Comparison of ENCODE assay signal across 16 mouse cellular contexts in the genomic region with DNA sequence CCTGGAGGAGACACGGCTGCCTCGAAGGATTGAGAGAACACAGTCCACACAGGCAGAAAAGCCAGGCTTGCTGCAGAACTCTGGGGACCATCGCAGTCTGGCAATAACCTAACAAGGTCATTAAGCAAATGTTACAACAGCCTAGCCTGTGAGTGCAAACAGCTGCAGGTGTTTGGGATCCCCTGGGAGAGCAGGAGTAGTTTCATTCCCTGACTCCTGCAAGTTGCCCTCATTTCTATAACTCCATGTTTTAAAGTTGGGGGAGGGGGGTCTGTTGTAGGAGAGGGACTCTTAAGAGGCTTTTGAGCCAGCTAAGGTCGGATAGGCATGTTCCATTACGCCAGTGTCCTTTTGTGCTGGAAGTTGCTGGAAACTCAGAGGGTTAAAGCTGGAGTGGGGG. TPM values are rescaled to one million over a fixed set of nuclear protein-coding genes. Genes with fewer than 3 reads are reported as not detected.
DNase-seq lines count a peak whose midpoint lies in the region; ATAC-seq and TF ChIP-seq lines count a peak whose summit lies in the region.
"Had no signal": no experiment of that assay in that cellular context is flagged by ENCODE, and none has a peak within 500 bp of the region (broad histone marks: within the 10 kb centered on the region; RNA-seq: fewer than 3 reads in every experiment).

No protein-coding gene starts in this region.

- peaks cover 17% of the 10 kb centered on the region; the same call in 1 of the 2 replicates for H3K4me1 ChIP-seq in hindbrain, postnatal 0 days (ENCODE audit: insufficient read depth, low read length)
- peaks cover 25% of the 10 kb centered on the region for H3K4me1 ChIP-seq in hindbrain, embryonic 12.5 days
- peaks cover 14% of the 10 kb centered on the region for H3K4me1 ChIP-seq in embryonic facial prominence, embryonic 12.5 days
- H3K4me1 ChIP-seq in neural tube, embryonic 15.5 days = peaks cover 29% of the 10 kb centered on the region
- no peaks in the 10 kb centered on the region for H3K4me1 ChIP-seq in kidney, embryonic 14.5 days (ENCODE audit: control insufficient read depth, insufficient read depth, low read length)

- H3K36me3 ChIP-seq in hindbrain, postnatal 0 days (ENCODE audit: insufficient read depth, low read length) = no peaks in the 10 kb centered on the region
- H3K36me3 ChIP-seq in hindbrain, embryonic 12.5 days = no peaks in the 10 kb centered on the region
- H3K36me3 ChIP-seq in embryonic facial prominence, embryonic 12.5 days = no peaks in the 10 kb centered on the region
- H3K36me3 ChIP-seq in neural tube, embryonic 15.5 days = no peaks in the 10 kb centered on the region
- H3K36me3 ChIP-seq in kidney, embryonic 14.5 days (ENCODE audit: control insufficient read depth, insufficient read depth, low read length) = no peaks in the 10 kb centered on the region
- H3K36me3 ChIP-seq: lung, embryonic 15.5 days had no signal

- no peak overlapping the region for H3K4me3 ChIP-seq in hindbrain, postnatal 0 days (ENCODE audit: low read length)
- no peak overlapping the region for H3K4me3 ChIP-seq in hindbrain, embryonic 12.5 days
- no peak overlapping the region for H3K4me3 ChIP-seq in embryonic facial prominence, embryonic 12.5 days
- no peak overlapping the region for H3K4me3 ChIP-seq in neural tube, embryonic 15.5 days (replicated peaks)
- H3K4me3 ChIP-seq in kidney, embryonic 14.5 days (ENCODE audit: low read length) = no peak overlapping the region
- H3K4me3 ChIP-seq: lung, embryonic 15.5 days had no signal

- intact Hi-C loops in gastrocnemius, postnatal 14 days (cut with DNase I; ENCODE audit: low total_unique reads) = no loop called here
- intact Hi-C loops in heart, postnatal 25 days (cut with DNase I) = no loop called here

- peak; percentile 51 for DNase-seq in hindbrain, postnatal 0 days (ENCODE audit: low spot score)
- peak; percentile 11 for DNase-seq in gastrocnemius, postnatal 14 days
- DNase-seq in heart, postnatal 25 days (ENCODE audit: low spot score) = no peak
- DNase-seq: adrenal gland, postnatal 36 days; cerebellum, adult 11-12 months; kidney, adult 18-20 months; right cerebral cortex, postnatal 14 days had no signal

- 38% methylated on average over 5 of the region's 5 CpGs for WGBS in hindbrain, postnatal 0 days
- WGBS in hindbrain, embryonic 12.5 days = 64% methylated on average over 5 of the region's 5 CpGs
- 28% methylated on average over 5 of the region's 5 CpGs for WGBS in embryonic facial prominence, embryonic 12.5 days
- 9% methylated on average over 5 of the region's 5 CpGs for WGBS in neural tube, embryonic 15.5 days
- 20% methylated on average over 5 of the region's 5 CpGs for WGBS in kidney, embryonic 14.5 days

- H3K4me2 ChIP-seq in hindbrain, postnatal 0 days (ENCODE audit: low read depth, low read length) = no peak overlapping the region
- no peak overlapping the region for H3K4me2 ChIP-seq in hindbrain, embryonic 12.5 days (replicated peaks)
- H3K4me2 ChIP-seq in embryonic facial prominence, embryonic 12.5 days (replicated peaks) = no peak overlapping the region
- peak overlapping the region; percentile 9; the same call in 1 of the 2 replicates for H3K4me2 ChIP-seq in neural tube, embryonic 15.5 days
- no peak overlapping the region for H3K4me2 ChIP-seq in kidney, embryonic 14.5 days (replicated peaks; ENCODE audit: low read depth, low read length)
- H3K4me2 ChIP-seq: lung, embryonic 15.5 days had no signal

- no peak for TF ChIP-seq CTCF in hindbrain, postnatal 0 days (IDR thresholded peaks at IDR 0.05; ENCODE audit: low read depth)

- H3K9ac ChIP-seq in hindbrain, postnatal 0 days (replicated peaks; ENCODE audit: low read length) = no peak overlapping the region
- no peak overlapping the region for H3K9ac ChIP-seq in hindbrain, embryonic 12.5 days
- H3K9ac ChIP-seq in embryonic facial prominence, embryonic 12.5 days = no peak overlapping the region
- 0 out of 2 replicates have a peak overlapping the region, but pooled peaks have one; percentile 7 for H3K9ac ChIP-seq in neural tube, embryonic 15.5 days (replicated peaks)
- H3K9ac ChIP-seq in kidney, embryonic 14.5 days (ENCODE audit: low read depth, low read length) = no peak overlapping the region
- H3K9ac ChIP-seq: lung, embryonic 15.5 days had no signal

- H3K9me3 ChIP-seq in hindbrain, postnatal 0 days (ENCODE audit: low read length) = no peaks in the 10 kb centered on the region
- H3K9me3 ChIP-seq in hindbrain, embryonic 12.5 days (replicated peaks) = peaks cover 3% of the 10 kb centered on the region; the same call in 1 of the 2 replicates
- H3K9me3 ChIP-seq in embryonic facial prominence, embryonic 12.5 days = no peaks in the 10 kb centered on the region
- no peaks in the 10 kb centered on the region for H3K9me3 ChIP-seq in neural tube, embryonic 15.5 days (replicated peaks)
- H3K9me3 ChIP-seq in kidney, embryonic 14.5 days (ENCODE audit: control insufficient read depth, low read length) = no peaks in the 10 kb centered on the region
- H3K9me3 ChIP-seq: lung, embryonic 15.5 days had no signal

- peak overlapping the region; percentile 23; the same call in 1 of the 2 replicates for H3K27ac ChIP-seq in hindbrain, postnatal 0 days
- H3K27ac ChIP-seq in hindbrain, embryonic 12.5 days = no peak overlapping the region
- H3K27ac ChIP-seq in embryonic facial prominence, embryonic 12.5 days = peak overlapping the region; percentile 71
- H3K27ac ChIP-seq in neural tube, embryonic 15.5 days (replicated peaks) = peak overlapping the region; percentile 58
- no peak overlapping the region for H3K27ac ChIP-seq in kidney, embryonic 14.5 days (ENCODE audit: low read depth, low read length)
- H3K27ac ChIP-seq: lung, embryonic 15.5 days had no signal

- ATAC-seq in hindbrain, postnatal 0 days = no peak
- ATAC-seq in hindbrain, embryonic 12.5 days (ENCODE audit: low FRiP score) = no peak
- ATAC-seq in embryonic facial prominence, embryonic 12.5 days (ENCODE audit: insufficient number of reproducible peaks, insufficient read depth, low FRiP score, low TSS enrichment) = 0 out of 2 replicates have a peak, but pooled peaks have one; percentile 36
- no peak for ATAC-seq in neural tube, embryonic 15.5 days (ENCODE audit: low FRiP score)
- no peak for ATAC-seq in kidney, embryonic 14.5 days (ENCODE audit: low FRiP score, low TSS enrichment)

- no peaks in the 10 kb centered on the region for H3K27me3 ChIP-seq in hindbrain, postnatal 0 days (ENCODE audit: insufficient read depth, low read length)
- H3K27me3 ChIP-seq in hindbrain, embryonic 12.5 days = no peaks in the 10 kb centered on the region
- H3K27me3 ChIP-seq in embryonic facial prominence, embryonic 12.5 days = no peaks in the 10 kb centered on the region
- H3K27me3 ChIP-seq in neural tube, embryonic 15.5 days (replicated peaks) = no peaks in the 10 kb centered on the region
- no peaks in the 10 kb centered on the region for H3K27me3 ChIP-seq in kidney, embryonic 14.5 days (ENCODE audit: control insufficient read depth, insufficient read depth, low read length)
- H3K27me3 ChIP-seq: lung, embryonic 15.5 days had no signal

RNA-seq across cellular contexts. Expression of a gene that starts 30.2 kb away (rescaled TPM):
- not detected in 2 replicates for total RNA-seq in hindbrain, postnatal 0 days (2014; rRNA removed)
- polyA plus RNA-seq in hindbrain, postnatal 0 days (2015; fragmentation: Nextera tagmentation; extraction: Ambion mirVana) = not detected in 2 replicates
- not detected in 2 replicates for polyA plus RNA-seq in hindbrain, embryonic 12.5 days (2016; fragmentation: Nextera tagmentation; extraction: Ambion mirVana)
- polyA plus RNA-seq in embryonic facial prominence, embryonic 12.5 days (2016; fragmentation: Nextera tagmentation; extraction: Ambion mirVana) = not detected in 2 replicates
- not detected for total RNA-seq in gastrocnemius, postnatal 14 days (2021)
- not detected in 2 replicates for polyA plus RNA-seq in neural tube, embryonic 15.5 days (2015; fragmentation: Nextera tagmentation; extraction: Ambion mirVana)
- not detected in 2 replicates for polyA plus RNA-seq in kidney, embryonic 14.5 days (2014; fragmentation: Nextera tagmentation; extraction: Ambion mirVana)
- total RNA-seq in heart, postnatal 25 days (2021) = not detected
- total RNA-seq: adrenal gland, postnatal 36 days; layer of hippocampus, adult 8-10 months; left cerebral cortex, postnatal 14 days; neutrophil, adult 5-6 weeks had no signal
- polyA plus RNA-seq: heart, embryonic 14.5 days; lung, embryonic 15.5 days had no signal

RNA-seq across cellular contexts. Expression of a gene that starts 41.2 kb away (rescaled TPM):
- total RNA-seq in hindbrain, postnatal 0 days (2014; rRNA removed) = 11.7 and 12.0 TPM in 2 replicates
- polyA plus RNA-seq in hindbrain, postnatal 0 days (2015; fragmentation: Nextera tagmentation; extraction: Ambion mirVana) = 8.6 and 8.7 TPM in 2 replicates
- 7.6 and 7.8 TPM in 2 replicates for polyA plus RNA-seq in hindbrain, embryonic 12.5 days (2016; fragmentation: Nextera tagmentation; extraction: Ambion mirVana)
- 4.9 and 5.1 TPM in 2 replicates for polyA plus RNA-seq in embryonic facial prominence, embryonic 12.5 days (2016; fragmentation: Nextera tagmentation; extraction: Ambion mirVana)
- 1 to 10 TPM; 4.9 TPM for total RNA-seq in gastrocnemius, postnatal 14 days (2021)
- 9.6 and 11.1 TPM in 2 replicates for polyA plus RNA-seq in neural tube, embryonic 15.5 days (2015; fragmentation: Nextera tagmentation; extraction: Ambion mirVana)
- 2.2 and 4.3 TPM in 2 replicates for polyA plus RNA-seq in kidney, embryonic 14.5 days (2014; fragmentation: Nextera tagmentation; extraction: Ambion mirVana)
- total RNA-seq in heart, postnatal 25 days (2021) = 1 to 10 TPM; 6.4 to 7.8 TPM

RNA-seq across cellular contexts. Expression of a gene that starts 44.2 kb away (rescaled TPM):
- 4.8 and 9.7 TPM in 2 replicates for total RNA-seq in hindbrain, postnatal 0 days (2014; rRNA removed)
- polyA plus RNA-seq in hindbrain, postnatal 0 days (2015; fragmentation: Nextera tagmentation; extraction: Ambion mirVana) = 0.91 and 1.6 TPM in 2 replicates
- 2.0 and 2.1 TPM in 2 replicates for polyA plus RNA-seq in hindbrain, embryonic 12.5 days (2016; fragmentation: Nextera tagmentation; extraction: Ambion mirVana)
- 2.1 and 3.3 TPM in 2 replicates for polyA plus RNA-seq in embryonic facial prominence, embryonic 12.5 days (2016; fragmentation: Nextera tagmentation; extraction: Ambion mirVana)
- 10 to 100 TPM; 14.6 to 14.8 TPM for total RNA-seq in gastrocnemius, postnatal 14 days (2021)
- polyA plus RNA-seq in neural tube, embryonic 15.5 days (2015; fragmentation: Nextera tagmentation; extraction: Ambion mirVana) = 2.9 and 3.2 TPM in 2 replicates
- 3.6 and 4.9 TPM in 2 replicates for polyA plus RNA-seq in kidney, embryonic 14.5 days (2014; fragmentation: Nextera tagmentation; extraction: Ambion mirVana)
- total RNA-seq in heart, postnatal 25 days (2021) = 10 to 100 TPM; 23.6 to 29.9 TPM

Comparison
In these comparisons a context has a peak if more than half of its experiments do, and no peak if none do; other contexts are left out.
1. H3K27ac ChIP-seq: peak in hindbrain, postnatal 0 days (single experiment), embryonic facial prominence, embryonic 12.5 days (single experiment) and neural tube, embryonic 15.5 days (single experiment); none in hindbrain, embryonic 12.5 days (single experiment) and kidney, embryonic 14.5 days (single experiment).